Mouse (Mus musculus) forebrain, embryonic 14.5 days (tissue): ENCODE measurements around the gene Ptrh2. TPM values are rescaled to one million over a fixed set of nuclear protein-coding genes. Genes with fewer than 3 reads are reported as not detected.

Experiments used
- ATAC-seq: fragments of 200-750 bp; cut with Nextera tagmentation; 2 replicates; pipeline ENCODE4 v1.8.0; 2017; ENCODE audit warnings: mild to moderate bottlenecking, moderate library complexity
- DNase-seq: peaks from one replicate; pipeline ENCODE4 v3.0.0-alpha.2; 2015; ENCODE audit warnings: low spot score
- H3K27ac ChIP-seq: fragments of 300-500 bp; sonication (generic); 2 replicates; pipeline ENCODE4 v1.5.1; 2014; ENCODE audit warnings: low read depth, mild to moderate bottlenecking, control low read depth, low read length, moderate library complexity
- H3K27me3 ChIP-seq: fragments of 300-500 bp; sonication (generic); replicated peaks from 2 replicates; pipeline ENCODE4 v1.6.1; 2014; ENCODE audit warnings: low read length, control low read depth, mixed read lengths; ENCODE audit not compliant: control insufficient read depth, insufficient read depth
- H3K36me3 ChIP-seq: fragments of 300-500 bp; sonication (generic); 2 replicates; pipeline ENCODE4 v1.6.1; 2014; ENCODE audit warnings: low read length, control low read depth; ENCODE audit not compliant: control insufficient read depth, insufficient read depth
- H3K4me1 ChIP-seq: fragments of 300-500 bp; sonication (generic); 2 replicates; pipeline ENCODE4 v1.6.1; 2014; ENCODE audit warnings: antibody characterized with exemption, low read length, control low read depth; ENCODE audit not compliant: control insufficient read depth, insufficient read depth
- H3K4me2 ChIP-seq: fragments of 300-500 bp; sonication (generic); 2 replicates; pipeline ENCODE4 v1.6.1; 2014; ENCODE audit warnings: mild to moderate bottlenecking, control low read depth, low read length
- H3K4me3 ChIP-seq: fragments of 300-500 bp; sonication (generic); 2 replicates; pipeline ENCODE4 v1.5.1; 2014; ENCODE audit warnings: low read depth, low read length, control low read depth
- H3K9ac ChIP-seq: fragments of 300-500 bp; sonication (generic); 2 replicates; pipeline ENCODE4 v1.6.1; 2014; ENCODE audit warnings: mild to moderate bottlenecking, low read length, control low read depth, moderate library complexity
- H3K9me3 ChIP-seq: fragments of 300-500 bp; sonication (generic); replicated peaks from 2 replicates; pipeline ENCODE4 v1.6.1; 2016; ENCODE audit warnings: low read length, control low read depth, mixed read lengths; ENCODE audit not compliant: control insufficient read depth
- WGBS: fragments of 180-500 bp; shearing (Covaris S2); extraction: QIAGEN DNeasy Blood & Tissue Kit; methylation state at CpG from one replicate; pipeline ENCODE4 v1.1.7; 2014; 5-methylcytosine and 5-hydroxymethylcytosine counted together
- polyA plus RNA-seq: library from polyadenylated mRNA; unstranded; fragments of >200 nt; fragmentation: Nextera tagmentation; extraction: Ambion mirVana; gene quantifications from 2 replicates; pipeline ENCODE4 v1.2.1, GENCODE M21; 2014

Ptrh2 gene
- polyA plus RNA-seq = 33.2 and 38.1 TPM in 2 replicates

DNA sequence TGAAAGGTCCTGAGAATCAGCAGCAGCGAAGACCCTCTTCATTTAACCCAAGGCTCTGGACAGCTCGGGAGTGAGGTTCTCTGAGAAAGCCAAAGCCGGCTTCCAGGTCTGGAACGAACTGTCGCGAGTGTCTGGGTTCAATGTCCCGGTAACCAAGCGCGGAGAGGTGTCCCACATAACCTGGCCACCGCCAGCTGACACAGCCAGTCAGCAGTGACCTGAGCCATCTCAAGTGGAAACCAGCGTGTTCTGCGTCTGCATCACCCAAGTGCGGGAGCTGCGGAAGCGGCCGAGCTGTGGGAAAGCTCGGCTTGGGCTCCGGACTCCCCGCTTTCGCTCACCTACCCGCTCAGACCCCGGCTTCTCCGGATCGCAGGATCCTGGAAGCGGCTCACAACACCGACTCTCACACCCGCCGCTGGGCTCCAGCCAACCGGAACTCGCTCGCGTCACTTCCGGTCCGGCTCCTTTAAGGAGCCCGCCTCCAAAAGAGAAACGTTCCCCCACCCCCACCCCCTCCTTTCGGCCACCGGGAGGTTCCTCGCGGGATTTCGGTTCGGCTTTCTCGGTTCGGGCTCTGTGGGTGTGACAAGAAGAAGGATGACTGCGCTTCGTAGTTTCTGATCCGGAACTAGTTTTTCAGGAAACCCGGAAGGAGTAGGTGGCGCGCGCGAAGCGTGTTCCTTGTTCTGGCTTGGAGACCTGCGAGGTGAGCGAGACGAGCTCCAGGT, at the start of gene Ptrh2, which contains the start of gene Vmp1:
Ptrh2 (plus strand) TSS at position 591 of the 731 bp plus-strand sequence.
Vmp1 (minus strand) TSS at position 442 of the 731 bp plus-strand sequence.
- Histone ChIP-seq H3K9ac (peak within 1 kb of the TSS; percentile 87), H3K4me3 (peak within 1 kb of the TSS; percentile 93), H3K9me3 (no peaks in the 10 kb centered on the region), H3K4me2 (peak within 1 kb of the TSS; percentile 80), H3K36me3 (peaks cover 1% of the 10 kb centered on the region; the same call in 1 of the 2 replicates), H3K27ac (peak within 1 kb of the TSS; percentile 79), H3K4me1 (peaks cover 17% of the 10 kb centered on the region), H3K27me3 (no peaks in the 10 kb centered on the region)
- DNase-seq (peak; percentile 97), ATAC-seq (peak; percentile 93)
- under 1% methylated on average over 56 of the region's 56 CpGs for WGBS

DNA sequence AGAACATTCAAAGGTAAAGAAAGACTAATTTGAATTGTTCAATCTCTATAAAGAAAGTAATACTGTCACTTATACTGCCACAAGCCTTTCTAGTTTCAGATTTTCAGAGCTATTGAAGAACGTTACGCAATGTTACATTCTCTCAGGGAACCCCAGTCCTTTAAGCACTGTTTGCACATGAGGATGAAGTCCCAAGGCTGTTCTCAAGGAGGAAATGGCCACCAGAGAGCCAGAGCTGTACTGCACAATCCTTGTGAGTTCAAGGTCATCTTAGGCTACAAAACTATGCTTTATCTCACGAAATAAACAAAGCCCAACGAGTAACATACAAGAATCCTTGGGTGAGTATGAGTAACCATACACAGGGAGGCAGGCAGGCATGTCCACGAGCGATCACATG, 49.4 kb upstream of the Ptrh2 start:
- no peak overlapping the region for H3K4me2 ChIP-seq
- H3K9ac ChIP-seq = no peak overlapping the region
- peaks cover 14% of the 10 kb centered on the region; the same call in 1 of the 2 replicates for H3K36me3 ChIP-seq
- ATAC-seq = no peak
- no peaks in the 10 kb centered on the region for H3K9me3 ChIP-seq
- WGBS = 90% methylated on average over 6 of the region's 6 CpGs
- no peak overlapping the region for H3K4me3 ChIP-seq
- no peaks in the 10 kb centered on the region for H3K4me1 ChIP-seq
- H3K27me3 ChIP-seq = no peaks in the 10 kb centered on the region
- DNase-seq = no peak
- no peak overlapping the region for H3K27ac ChIP-seq

DNA sequence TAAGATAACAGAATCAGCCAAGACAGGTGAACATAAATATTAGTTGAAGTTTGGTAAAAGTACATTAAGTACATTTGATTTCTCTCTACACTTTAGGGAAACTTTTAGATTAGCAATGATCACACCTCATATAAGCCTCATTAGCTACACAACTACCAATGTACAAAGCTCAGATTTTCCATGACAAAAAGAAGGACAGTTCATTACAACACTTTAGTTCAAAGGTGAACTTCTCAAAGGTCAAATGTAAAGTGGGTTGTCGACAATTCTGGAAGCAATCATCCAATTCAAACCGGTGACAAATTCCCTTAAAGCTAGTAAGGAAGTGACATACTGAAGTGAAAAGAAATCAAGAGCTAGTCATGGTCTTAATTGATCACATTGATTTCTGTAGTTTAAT, 46.1 kb upstream of the Ptrh2 start:
- Histone ChIP-seq H3K4me1 (no peaks in the 10 kb centered on the region), H3K4me3 (no peak overlapping the region), H3K4me2 (no peak overlapping the region), H3K27ac (no peak overlapping the region), H3K9me3 (no peaks in the 10 kb centered on the region), H3K9ac (no peak overlapping the region), H3K27me3 (no peaks in the 10 kb centered on the region), H3K36me3 (peaks cover 13% of the 10 kb centered on the region; the same call in 1 of the 2 replicates)
- WGBS = 86% methylated on average over 2 of the region's 2 CpGs
- DNase-seq (no peak), ATAC-seq (no peak)

DNA sequence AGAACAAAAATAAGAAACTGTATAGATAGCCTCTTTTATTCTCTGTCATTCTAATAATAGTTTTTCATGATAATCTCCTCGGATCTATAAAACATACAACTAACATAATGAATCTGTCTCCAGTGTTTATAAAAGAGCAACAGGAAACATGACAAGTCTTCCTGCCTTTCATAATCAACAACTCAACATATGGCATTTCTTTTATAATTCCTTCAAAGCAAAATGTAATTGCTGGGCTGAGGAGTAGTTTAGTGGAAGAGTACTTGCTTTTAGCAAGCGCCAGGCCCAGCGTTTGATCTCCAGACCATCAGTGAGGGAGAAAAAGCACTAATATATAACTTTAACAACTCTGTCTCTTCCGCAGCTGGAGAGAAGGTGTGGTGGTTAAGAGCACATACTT, 42.1 kb upstream of the Ptrh2 start:
- H3K27ac ChIP-seq = no peak overlapping the region
- H3K4me2 ChIP-seq = no peak overlapping the region
- no peak overlapping the region for H3K9ac ChIP-seq
- H3K27me3 ChIP-seq = no peaks in the 10 kb centered on the region
- H3K4me3 ChIP-seq = no peak overlapping the region
- no peaks in the 10 kb centered on the region for H3K4me1 ChIP-seq
- DNase-seq (no peak), ATAC-seq (no peak)
- H3K9me3 ChIP-seq = no peaks in the 10 kb centered on the region
- WGBS = 91% methylated on average over 4 of the region's 4 CpGs
- peaks cover 16% of the 10 kb centered on the region; the same call in 1 of the 2 replicates for H3K36me3 ChIP-seq

DNA sequence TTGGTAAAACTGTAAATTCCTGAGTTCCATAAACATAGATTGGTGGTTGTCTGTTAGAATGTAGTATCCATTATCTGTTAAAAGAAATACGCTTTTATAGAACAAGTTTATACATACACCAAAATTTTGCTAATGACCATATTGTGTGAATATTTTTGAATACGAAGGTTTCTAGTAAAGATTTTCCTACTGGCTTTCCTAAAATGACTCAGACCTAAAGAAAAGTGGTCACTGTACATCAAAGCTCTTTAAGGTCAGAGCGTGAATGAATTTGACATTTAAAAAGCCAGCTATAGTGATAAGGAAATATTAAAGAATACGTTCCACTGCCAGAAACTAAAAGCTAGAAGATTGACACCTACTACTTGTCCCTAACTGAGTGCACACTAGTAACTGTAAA, 39.2 kb upstream of the Ptrh2 start:
- H3K9ac ChIP-seq = no peak overlapping the region
- no peak for DNase-seq
- no peak overlapping the region for H3K4me3 ChIP-seq
- 96% methylated on average over 4 of the region's 4 CpGs for WGBS
- H3K9me3 ChIP-seq = no peaks in the 10 kb centered on the region
- H3K4me2 ChIP-seq = no peak overlapping the region
- H3K4me1 ChIP-seq = no peaks in the 10 kb centered on the region
- no peak for ATAC-seq
- peaks cover 16% of the 10 kb centered on the region; the same call in 1 of the 2 replicates for H3K36me3 ChIP-seq
- no peaks in the 10 kb centered on the region for H3K27me3 ChIP-seq
- no peak overlapping the region for H3K27ac ChIP-seq

DNA sequence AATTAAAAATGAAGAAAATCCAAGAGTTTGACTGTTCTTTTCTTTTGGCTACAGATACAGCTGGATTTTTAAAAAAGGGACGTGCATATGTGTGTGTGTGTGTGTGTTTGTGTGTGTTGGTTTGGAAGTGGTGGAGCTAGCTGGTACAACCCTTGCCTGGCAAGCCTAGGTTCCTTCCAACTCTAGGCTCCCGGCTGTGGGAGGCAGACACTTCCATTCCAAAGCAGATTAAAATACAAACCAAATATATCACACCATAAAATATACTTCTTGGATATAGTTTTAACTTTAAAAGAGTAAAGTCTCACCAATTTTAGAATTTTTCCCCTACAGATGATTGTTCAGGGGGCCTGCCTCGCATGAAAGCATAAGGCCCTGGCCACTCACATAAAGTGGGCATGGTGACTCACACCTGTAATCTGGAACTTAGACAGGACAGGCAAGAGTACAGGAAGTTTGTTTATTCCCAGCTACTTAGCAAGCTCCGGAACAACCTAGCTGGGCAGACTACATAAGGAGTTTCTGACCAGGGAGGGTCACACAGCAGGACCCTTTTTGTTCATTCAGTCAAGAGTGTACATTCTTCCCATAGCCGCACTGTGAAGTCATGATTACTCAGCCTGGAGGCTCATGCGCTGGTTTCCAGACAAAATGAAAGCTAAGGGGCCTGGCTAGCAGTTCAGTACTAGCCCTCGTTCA, 37.5 kb upstream of the Ptrh2 start:
- no peak overlapping the region for H3K4me2 ChIP-seq
- no peak overlapping the region for H3K9ac ChIP-seq
- no peak overlapping the region for H3K27ac ChIP-seq
- 47% methylated on average over 7 of the region's 7 CpGs for WGBS
- no peak overlapping the region for H3K4me3 ChIP-seq
- H3K4me1 ChIP-seq = no peaks in the 10 kb centered on the region
- DNase-seq (peak; percentile 10), ATAC-seq (no peak)
- no peaks in the 10 kb centered on the region for H3K27me3 ChIP-seq
- peaks cover 16% of the 10 kb centered on the region; the same call in 1 of the 2 replicates for H3K36me3 ChIP-seq
- H3K9me3 ChIP-seq = no peaks in the 10 kb centered on the region

DNA sequence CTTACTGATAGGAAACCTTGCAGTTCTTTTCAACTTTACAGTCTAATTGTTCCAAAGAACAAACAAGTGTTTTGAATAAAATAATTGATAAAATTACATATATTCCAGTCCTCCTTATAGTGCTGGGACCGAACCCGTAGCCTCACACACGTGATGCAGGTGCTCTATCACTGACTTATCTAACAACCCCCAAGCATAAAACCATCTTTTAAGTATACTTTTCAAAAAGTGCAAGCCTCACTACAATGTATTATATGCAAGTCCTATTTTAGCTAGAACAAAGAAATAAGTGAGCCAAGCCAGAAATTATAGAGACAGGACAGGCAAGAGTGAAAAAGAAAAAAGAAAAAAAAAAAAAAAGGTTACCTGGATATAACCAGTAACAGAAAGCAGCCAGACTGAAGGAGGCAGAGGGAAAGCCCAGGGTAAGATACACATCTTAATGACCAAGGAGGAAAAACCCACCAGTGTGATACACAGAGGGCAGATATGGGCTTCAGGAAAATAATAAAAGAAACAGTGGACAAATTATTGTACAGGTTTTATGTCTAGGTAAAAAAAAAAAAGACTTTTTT, 36.8 kb upstream of the Ptrh2 start:
- ATAC-seq (no peak), DNase-seq (no peak)
- 82% methylated on average over 3 of the region's 3 CpGs for whole genome bisulfite sequencing

DNA sequence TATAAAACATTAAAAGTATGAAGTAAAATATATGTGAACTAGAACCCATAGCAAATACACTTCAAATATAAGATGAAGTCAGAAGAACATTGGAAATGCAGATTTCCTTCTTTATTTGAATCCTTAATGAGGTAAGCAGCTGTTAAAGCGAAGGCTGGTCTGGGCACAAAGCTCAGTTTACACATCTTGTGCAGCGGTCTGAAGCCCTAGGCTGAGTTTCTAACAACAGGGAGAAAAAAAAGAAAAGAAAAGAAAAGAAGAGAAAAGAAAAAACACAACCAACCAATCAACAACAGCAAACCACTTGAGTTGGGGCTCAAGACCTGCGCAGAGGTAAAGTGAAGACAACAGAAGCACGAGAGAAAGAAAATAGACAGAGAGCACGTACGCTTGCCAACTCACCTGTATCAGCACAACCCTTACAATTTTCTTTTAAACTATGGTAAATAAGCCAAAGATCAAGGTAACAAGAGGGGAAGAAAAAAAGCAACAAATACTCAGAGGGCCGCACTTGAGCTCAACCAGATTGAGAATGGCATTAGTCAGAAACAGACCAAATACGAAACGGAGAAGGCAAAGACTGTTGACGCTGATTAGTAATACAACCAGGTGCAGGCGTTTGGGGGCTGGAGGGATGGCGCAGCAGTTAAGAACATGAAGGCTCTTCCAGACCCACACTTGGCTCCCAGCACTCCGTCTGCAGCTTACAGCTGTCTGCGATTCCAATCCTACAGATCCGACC, 35.9 kb upstream of the Ptrh2 start:
- WGBS = 69% methylated on average over 15 of the region's 15 CpGs
- DNase-seq = peak; percentile 19
- no peak overlapping the region for H3K27ac ChIP-seq

More for the DNA sequence above, 36.8 kb upstream of the Ptrh2 start:
- H3K27ac ChIP-seq = no peak overlapping the region
- no peaks in the 10 kb centered on the region for H3K27me3 ChIP-seq
- H3K9ac ChIP-seq = no peak overlapping the region
- peaks cover 14% of the 10 kb centered on the region; the same call in 1 of the 2 replicates for H3K36me3 ChIP-seq
- H3K4me2 ChIP-seq = no peak overlapping the region
- H3K9me3 ChIP-seq = no peaks in the 10 kb centered on the region
- no peaks in the 10 kb centered on the region for H3K4me1 ChIP-seq
- H3K4me3 ChIP-seq = no peak overlapping the region

More for the DNA sequence above, 35.9 kb upstream of the Ptrh2 start:
- Histone ChIP-seq H3K27me3 (no peaks in the 10 kb centered on the region), H3K4me1 (no peaks in the 10 kb centered on the region), H3K4me2 (no peak overlapping the region), H3K9me3 (no peaks in the 10 kb centered on the region), H3K36me3 (peaks cover 8% of the 10 kb centered on the region; the same call in 1 of the 2 replicates), H3K9ac (no peak overlapping the region), H3K4me3 (no peak overlapping the region)
- ATAC-seq = no peak
